Mouse (Mus musculus): ENCODE measurements around the gene Zdhhc18.
A peak's percentile ranks its signal among the peaks of the same experiment; 100 is the strongest.

Gene Zdhhc18

GRCm38 (mm10) chr4:133649989-133650699 lies at the start of gene Zdhhc18:
TSS of gene Zdhhc18 (minus strand) at chr4:133650154.
- peak; percentile 90 for DNase-seq (ENCODE audit: low spot score)

- no peak for DNase-seq (ENCODE audit: low spot score)
Measured at GRCm38 (mm10) chr4:133695363-133695762, 45.4 kb upstream of the Zdhhc18 start.

GRCm38 (mm10) chr4:133690252-133690651 lies 40.3 kb upstream of the Zdhhc18 start:
- DNase-seq (ENCODE audit: low spot score) = peak; percentile 27

GRCm38 (mm10) chr4:133688417-133689067 lies 38.6 kb upstream of the Zdhhc18 start:
- no peak for DNase-seq (ENCODE audit: low spot score)

GRCm38 (mm10) chr4:133687126-133687525 lies 37.2 kb upstream of the Zdhhc18 start:
- DNase-seq (ENCODE audit: low spot score) = no peak

- no peak for DNase-seq (ENCODE audit: low spot score)
Measured at GRCm38 (mm10) chr4:133686512-133686911, 36.6 kb upstream of the Zdhhc18 start.

- DNase-seq (ENCODE audit: low spot score) = no peak
Measured at GRCm38 (mm10) chr4:133680206-133680786, 30.3 kb upstream of the Zdhhc18 start.

GRCm38 (mm10) chr4:133679629-133680028 lies 29.7 kb upstream of the Zdhhc18 start:
- no peak for DNase-seq (ENCODE audit: low spot score)

GRCm38 (mm10) chr4:133677266-133677665 lies 27.3 kb upstream of the Zdhhc18 start:
- DNase-seq (ENCODE audit: low spot score) = no peak

- DNase-seq (ENCODE audit: low spot score) = no peak
Measured at GRCm38 (mm10) chr4:133676189-133676588, 26.2 kb upstream of the Zdhhc18 start.

- peak; percentile 90 for DNase-seq (ENCODE audit: low spot score)
Measured at GRCm38 (mm10) chr4:133675594-133676016, 25.7 kb upstream of the Zdhhc18 start.

- no peak for DNase-seq (ENCODE audit: low spot score)
Measured at GRCm38 (mm10) chr4:133674331-133674695, 24.4 kb upstream of the Zdhhc18 start.

- peak; percentile 44 for DNase-seq (ENCODE audit: low spot score)
Measured at GRCm38 (mm10) chr4:133673666-133674330, 23.8 kb upstream of the Zdhhc18 start.

- peak; percentile 64 for DNase-seq (ENCODE audit: low spot score)
Measured at GRCm38 (mm10) chr4:133672845-133673647, 23.1 kb upstream of the Zdhhc18 start.

GRCm38 (mm10) chr4:133671881-133672844 lies 22.2 kb upstream of the Zdhhc18 start, which contains the start of gene Pigv:
TSS of gene Pigv (minus strand) at chr4:133672647.
- DNase-seq (ENCODE audit: low spot score) = peak; percentile 93

GRCm38 (mm10) chr4:133671184-133671880 lies 21.4 kb upstream of the Zdhhc18 start:
- DNase-seq (ENCODE audit: low spot score) = peak; percentile 91

- DNase-seq (ENCODE audit: low spot score) = no peak
Measured at GRCm38 (mm10) chr4:133669652-133670210, 19.8 kb upstream of the Zdhhc18 start.

- no peak for DNase-seq (ENCODE audit: low spot score)
Measured at GRCm38 (mm10) chr4:133668537-133668936, 18.6 kb upstream of the Zdhhc18 start.

- no peak for DNase-seq (ENCODE audit: low spot score)
Measured at GRCm38 (mm10) chr4:133666199-133666598, 16.2 kb upstream of the Zdhhc18 start.

GRCm38 (mm10) chr4:133665118-133665517 lies 15.2 kb upstream of the Zdhhc18 start:
- DNase-seq (ENCODE audit: low spot score) = no peak

All from embryo, embryonic 10.5 days (tissue).